ENCODE assay signal across 8 mouse cellular contexts in the genomic region with DNA sequence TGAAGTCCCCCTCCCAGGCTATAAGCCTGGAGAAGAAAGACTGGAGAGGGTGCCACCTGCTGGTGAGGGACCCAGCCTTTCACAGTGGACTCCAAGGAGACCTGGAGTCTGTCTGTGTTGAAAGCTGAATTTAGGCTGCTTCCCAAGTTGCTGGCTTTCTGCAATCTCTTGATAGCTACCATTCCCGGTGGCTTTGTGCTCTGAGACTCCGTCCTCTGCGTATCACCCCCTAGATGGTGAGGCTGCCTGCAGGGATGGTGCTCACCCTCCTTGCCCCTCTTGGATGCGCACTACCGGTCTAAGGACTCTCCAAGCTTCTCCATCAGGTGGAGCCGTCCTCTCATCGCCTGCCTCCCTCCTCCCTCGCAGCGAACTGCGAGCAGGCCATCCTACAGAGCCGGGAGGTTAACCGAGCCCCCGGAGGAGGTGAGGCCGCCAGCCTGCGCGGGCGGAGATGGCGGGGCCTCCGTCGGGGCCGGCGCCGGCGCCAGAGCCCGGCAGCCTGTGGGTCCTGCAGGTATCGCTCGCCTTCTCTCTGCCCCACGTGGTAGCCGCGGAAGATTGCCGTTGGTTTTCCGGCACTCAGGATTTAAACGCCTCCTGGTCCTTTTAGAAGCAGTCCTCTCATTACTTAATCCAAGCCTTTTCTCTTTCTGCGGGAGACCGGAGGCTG. TPM values are rescaled to one million over a fixed set of nuclear protein-coding genes. Genes with fewer than 3 reads are reported as not detected.
DNase-seq lines count a peak whose midpoint lies in the region; ATAC-seq and TF ChIP-seq lines count a peak whose summit lies in the region.

Kirrel3 (plus strand) TSS at position 136 of the 673 bp plus-strand sequence.

- TF ChIP-seq POLR2A in bone marrow, adult 2 months (IDR thresholded peaks at IDR 0.05; ENCODE audit: borderline replicate concordance, control insufficient read depth, low read depth, low read length) = no peak
- no peak for TF ChIP-seq POLR2A in heart, adult 2 months (IDR thresholded peaks at IDR 0.05; ENCODE audit: insufficient read depth, low read depth, low read length)
- TF ChIP-seq POLR2A in kidney, adult 2 months (IDR thresholded peaks at IDR 0.05; ENCODE audit: low read depth, low read length) = no peak

- H3K9me3 ChIP-seq in midbrain, embryonic 13.5 days = no peaks in the 10 kb centered on the region
- no peaks in the 10 kb centered on the region for H3K9me3 ChIP-seq in stomach, embryonic 15.5 days

- H3K27me3 ChIP-seq in heart, adult 2 months (ENCODE audit: control insufficient read depth, insufficient read depth, low read length) = peaks cover 11% of the 10 kb centered on the region
- 0 out of 2 replicates have a peak, but pooled peaks cover 1% of the 10 kb centered on the region for H3K27me3 ChIP-seq in kidney, adult 2 months (replicated peaks; ENCODE audit: control insufficient read depth, insufficient read depth, low read length)
- H3K27me3 ChIP-seq in midbrain, embryonic 13.5 days = peaks cover 36% of the 10 kb centered on the region
- H3K27me3 ChIP-seq in stomach, embryonic 15.5 days (replicated peaks) = peaks cover 32% of the 10 kb centered on the region

- peak within 1 kb of the TSS; percentile 83 for H3K4me2 ChIP-seq in midbrain, embryonic 13.5 days (replicated peaks)
- peak within 1 kb of the TSS; percentile 96 for H3K4me2 ChIP-seq in stomach, embryonic 15.5 days

- peak; percentile 79 for DNase-seq in embryo, embryonic 9.5 days (ENCODE audit: extremely low spot score)
- DNase-seq in heart, adult 2 months = peak; percentile 38 to 58
- peak; percentile 39 for DNase-seq in kidney, adult 2 months
- peak; percentile 81 for DNase-seq in left cerebral cortex, postnatal 4 days
- DNase-seq in spleen, adult 18-20 months = no peak

- no peak within 1 kb of the TSS for H3K27ac ChIP-seq in bone marrow, adult 2 months (ENCODE audit: control insufficient read depth, insufficient read depth, low read depth, low read length, poor library complexity)
- H3K27ac ChIP-seq in heart, adult 2 months = no peak within 1 kb of the TSS
- H3K27ac ChIP-seq in kidney, adult 2 months (ENCODE audit: insufficient read depth, low read depth, low read length) = no peak within 1 kb of the TSS
- H3K27ac ChIP-seq in midbrain, embryonic 13.5 days = peak within 1 kb of the TSS; percentile 79
- H3K27ac ChIP-seq in stomach, embryonic 15.5 days = no peak within 1 kb of the TSS

- no peak within 1 kb of the TSS for H3K4me3 ChIP-seq in bone marrow, adult 2 months (replicated peaks; ENCODE audit: control insufficient read depth, low read depth, low read length)
- no peak within 1 kb of the TSS for H3K4me3 ChIP-seq in heart, adult 2 months
- H3K4me3 ChIP-seq in kidney, adult 2 months (ENCODE audit: insufficient read depth, low read depth, low read length) = peak within 1 kb of the TSS; percentile 18; the same call in 1 of the 2 replicates
- H3K4me3 ChIP-seq in midbrain, embryonic 13.5 days (replicated peaks) = peak within 1 kb of the TSS; percentile 58
- peak within 1 kb of the TSS; percentile 49 for H3K4me3 ChIP-seq in stomach, embryonic 15.5 days (replicated peaks)

- ATAC-seq in midbrain, embryonic 13.5 days = peak; percentile 71
- ATAC-seq in stomach, embryonic 15.5 days (ENCODE audit: insufficient read depth, low FRiP score, low read depth) = no peak

- TF ChIP-seq EP300 in heart, adult 2 months (IDR thresholded peaks at IDR 0.05; ENCODE audit: insufficient read depth, low read depth, low read length) = no peak

- H3K79me2 ChIP-seq in heart, adult 2 months (replicated peaks; ENCODE audit: control insufficient read depth, insufficient read depth, low read length) = no peaks in the 10 kb centered on the region

- H3K4me1 ChIP-seq in bone marrow, adult 2 months (ENCODE audit: control insufficient read depth, insufficient read depth, low read length) = no peaks in the 10 kb centered on the region
- peaks cover 2% of the 10 kb centered on the region for H3K4me1 ChIP-seq in heart, adult 2 months (ENCODE audit: control insufficient read depth, insufficient read depth, low read length)
- no peaks in the 10 kb centered on the region for H3K4me1 ChIP-seq in kidney, adult 2 months (ENCODE audit: control insufficient read depth, insufficient read depth, low read length)
- peaks cover 53% of the 10 kb centered on the region for H3K4me1 ChIP-seq in midbrain, embryonic 13.5 days (replicated peaks)
- H3K4me1 ChIP-seq in stomach, embryonic 15.5 days = peaks cover 16% of the 10 kb centered on the region

- intact Hi-C loops in heart, adult 2 months (cut with DNase I) = loop anchor here (10.0 kb wide), 1 partner anchor 431 kb away; no protein-coding TSS in a partner anchor
- intact Hi-C loops in left cerebral cortex, postnatal 4 days (cut with DNase I) = loop anchor here (5.0 to 10.0 kb wide), 3 partner anchors 421 to 1224 kb away; no protein-coding TSS in a partner anchor

- H3K9ac ChIP-seq in heart, adult 2 months (ENCODE audit: low read depth, low read length) = no peak within 1 kb of the TSS
- H3K9ac ChIP-seq in midbrain, embryonic 13.5 days (replicated peaks) = peak within 1 kb of the TSS; percentile 73
- no peak within 1 kb of the TSS for H3K9ac ChIP-seq in stomach, embryonic 15.5 days

- WGBS in bone marrow, adult 2 months = 3% methylated on average over 35 of the region's 35 CpGs
- WGBS in heart, adult 2 months = 1% methylated on average over 35 of the region's 35 CpGs
- 2% methylated on average over 35 of the region's 35 CpGs for WGBS in kidney, adult 2 months
- under 1% methylated on average over 35 of the region's 35 CpGs for WGBS in midbrain, embryonic 13.5 days
- WGBS in stomach, embryonic 15.5 days = under 1% methylated on average over 30 of the region's 35 CpGs

- peak; percentile 10; the same call in 1 of the 2 replicates for TF ChIP-seq CTCF in bone marrow, adult 2 months (IDR thresholded peaks at IDR 0.05; ENCODE audit: control insufficient read depth, insufficient read depth, low read length)
- peak; percentile 77 for TF ChIP-seq CTCF in heart, adult 2 months (IDR thresholded peaks at IDR 0.05)
- TF ChIP-seq CTCF in kidney, adult 2 months (conservative IDR thresholded peaks at IDR 0.05; ENCODE audit: insufficient read depth, insufficient read length, low read depth, low read length) = peak; percentile 48; the same call in 1 of the 2 replicates

- H3K36me3 ChIP-seq in heart, adult 2 months (ENCODE audit: control insufficient read depth, insufficient read depth, low read length) = no peaks in the 10 kb centered on the region
- no peaks in the 10 kb centered on the region for H3K36me3 ChIP-seq in kidney, adult 2 months (ENCODE audit: control insufficient read depth, insufficient read depth, low read length)
- H3K36me3 ChIP-seq in midbrain, embryonic 13.5 days = no peaks in the 10 kb centered on the region
- no peaks in the 10 kb centered on the region for H3K36me3 ChIP-seq in stomach, embryonic 15.5 days

RNA-seq across cellular contexts. Expression of gene Kirrel3, which starts in this region (rescaled TPM):
- polyA plus RNA-seq in bone marrow, adult 2 months (2011; ENCODE audit: insufficient read depth, insufficient read length, low replicate concordance, missing spikeins) = not detected in 2 replicates
- total RNA-seq in heart, adult 2 months (2021) = under 1 TPM; 0.18 to 0.57 TPM
- polyA plus RNA-seq in heart, adult 2 months (2012; rRNA removed) = 0.35 and 0.59 TPM in 2 replicates
- polyA plus RNA-seq in kidney, adult 2 months (2012; rRNA removed) = 0.47 and 0.75 TPM in 2 replicates
- 10 to 100 TPM; 59.8 to 65.9 TPM for total RNA-seq in left cerebral cortex, postnatal 4 days (2021)
- polyA plus RNA-seq in midbrain, embryonic 13.5 days (2015; fragmentation: Nextera tagmentation; extraction: Ambion mirVana) = 24.0 and 30.0 TPM in 2 replicates
- polyA plus RNA-seq in stomach, embryonic 15.5 days (2015; fragmentation: Nextera tagmentation; extraction: Ambion mirVana) = 2.8 and 3.5 TPM in 2 replicates

Comparison
In these comparisons a context has a peak if more than half of its experiments do, and no peak if none do; other contexts are left out.
1. RNA of gene Kirrel3 (total RNA-seq): 59.8 to 65.9 TPM in left cerebral cortex, postnatal 4 days; 0.18 to 0.57 TPM in heart, adult 2 months; every median in the first group is over 10 times any median in the second.
2. Peak in DNase-seq in heart, adult 2 months; RNA of the gene not detected or under 1 TPM.
3. Peak in DNase-seq and H3K4me3 ChIP-seq in kidney, adult 2 months; RNA of the gene not detected or under 1 TPM.
4. H3K4me3 ChIP-seq: peak in midbrain, embryonic 13.5 days (single experiment) and stomach, embryonic 15.5 days (single experiment); none in bone marrow, adult 2 months (single experiment) and heart, adult 2 months (single experiment).
5. CTCF ChIP-seq: peak in every context shown above with its lines; median percentile 77 in heart, adult 2 months; 48 in kidney, adult 2 months; 10 in bone marrow, adult 2 months.
6. DNase-seq: peak in embryo, embryonic 9.5 days (single experiment) and left cerebral cortex, postnatal 4 days (single experiment); none in spleen, adult 18-20 months (0 of 2).